Mouse (Mus musculus): Measurements from ENCODE around the gene Nat8f1.
A peak's percentile ranks its signal among the peaks of the same experiment; 100 is the strongest.
"Not testable (repeated sequence)": the region's sequence is repeated elsewhere in the genome, so short reads cannot be mapped to it uniquely, and the experiment has no call there.

Nat8f1 gene

GRCm38 (mm10) chr6:85906911-85907351 lies 8.6 kb downstream of the Nat8f1 start:
- DNase-seq (ENCODE audit: low read depth), result peak; percentile 22

GRCm38 (mm10) chr6:85904642-85905061 lies 10.8 kb downstream of the Nat8f1 start, which contains the start of gene Nat8f4:
Nat8f4 (minus strand) TSS chr6:85904884.
- DNase-seq (ENCODE audit: low read depth), result peak; percentile 30

DNA sequence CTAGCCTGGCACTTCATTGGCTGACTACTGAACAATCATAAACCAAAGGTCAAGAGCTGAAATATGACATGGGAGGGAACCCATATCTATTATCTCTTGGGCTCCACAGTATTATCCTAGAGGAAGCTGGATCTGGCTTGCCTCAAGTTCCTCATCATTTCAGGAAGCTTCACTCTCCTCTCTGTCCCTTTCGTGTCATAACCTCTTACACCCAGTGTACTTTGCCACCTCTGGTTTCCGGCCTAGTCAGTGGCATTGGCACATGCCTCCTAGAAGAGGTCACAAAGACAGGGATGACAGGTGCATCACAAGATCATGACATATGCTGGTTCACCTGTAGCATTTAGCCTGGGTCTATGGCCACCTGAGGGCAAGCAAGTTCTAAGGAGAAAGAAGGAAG lies 13.2 kb downstream of the Nat8f1 start:
- no peak for DNase-seq (ENCODE audit: low read depth)

- not testable (repeated sequence) for DNase-seq (ENCODE audit: low read depth)
Observed at GRCm38 (mm10) chr6:85898596-85899475, 16.7 kb downstream of the Nat8f1 start.

DNA sequence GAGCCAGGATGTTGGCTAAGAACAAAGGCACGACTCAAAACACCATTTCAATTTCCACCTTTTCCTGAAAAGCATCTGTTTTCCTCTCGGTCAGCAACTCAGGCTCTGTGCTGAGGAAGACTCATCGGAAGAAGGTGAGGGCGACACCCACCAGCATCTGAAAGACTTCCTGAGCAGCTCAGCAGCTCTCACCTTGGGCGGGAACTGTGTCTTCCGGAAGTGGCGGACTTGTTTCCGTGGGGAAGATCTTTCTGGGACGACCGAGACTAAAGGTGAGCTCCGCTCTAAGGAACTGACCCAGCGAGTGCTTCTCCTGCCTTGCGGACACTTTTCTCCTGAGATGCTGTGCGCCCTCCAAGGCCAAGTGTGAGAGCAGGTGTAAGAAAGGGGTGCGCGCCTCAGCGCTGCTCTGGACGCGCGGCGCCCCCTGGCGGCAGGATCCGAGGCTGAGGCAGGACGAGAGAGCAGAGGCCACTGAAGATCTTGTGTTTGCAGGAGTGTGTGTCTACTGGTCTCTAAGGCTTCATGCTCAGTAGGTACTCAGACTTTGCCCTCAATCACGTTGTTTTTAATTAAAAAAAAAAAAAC lies 20.3 kb downstream of the Nat8f1 start:
- peak; percentile 20 for DNase-seq (ENCODE audit: low read depth)

GRCm38 (mm10) chr6:85888961-85889360 lies 26.5 kb downstream of the Nat8f1 start:
- DNase-seq (ENCODE audit: low read depth), result no peak

DNA sequence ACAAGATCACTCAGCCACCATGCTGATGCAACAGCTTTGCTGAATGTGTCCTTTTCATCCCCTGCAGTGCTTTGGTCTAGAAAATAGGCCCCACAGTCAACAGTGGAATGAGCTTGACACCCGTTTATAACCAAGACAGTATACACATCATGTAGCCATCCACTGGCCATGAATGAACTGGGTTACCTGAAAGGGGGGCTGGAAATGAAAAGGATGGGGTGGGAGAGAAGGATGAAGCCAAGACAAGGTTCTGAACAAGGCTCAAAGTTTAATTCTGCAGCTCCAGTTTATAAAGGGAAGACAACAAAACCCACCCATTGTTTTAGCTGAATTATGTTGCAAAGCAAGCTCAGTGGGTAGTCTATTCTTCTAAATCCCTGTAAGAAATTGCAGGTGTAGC lies 31.2 kb downstream of the Nat8f1 start:
- DNase-seq (ENCODE audit: low read depth), result no peak

DNA sequence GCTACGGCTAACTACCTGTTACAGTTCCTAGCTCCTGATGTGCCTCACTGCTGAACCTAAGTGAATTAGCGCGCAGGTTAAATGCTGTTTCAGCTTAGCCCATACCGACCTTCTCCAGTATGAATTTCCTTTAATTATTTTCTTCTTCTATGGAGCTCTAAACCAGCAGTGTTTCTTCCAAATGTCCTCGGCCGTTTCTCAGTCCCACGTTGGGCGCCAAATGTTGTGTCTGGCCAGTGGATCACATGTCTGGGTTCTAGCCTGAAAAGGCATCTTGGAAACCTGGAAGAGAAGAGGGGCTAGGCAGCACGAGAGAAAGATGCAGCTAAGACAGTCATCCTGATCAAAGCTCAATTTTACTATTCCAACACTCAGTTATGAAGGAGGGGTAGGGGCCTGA lies 32.2 kb downstream of the Nat8f1 start:
- DNase-seq (ENCODE audit: low read depth), result not testable (repeated sequence)

DNA sequence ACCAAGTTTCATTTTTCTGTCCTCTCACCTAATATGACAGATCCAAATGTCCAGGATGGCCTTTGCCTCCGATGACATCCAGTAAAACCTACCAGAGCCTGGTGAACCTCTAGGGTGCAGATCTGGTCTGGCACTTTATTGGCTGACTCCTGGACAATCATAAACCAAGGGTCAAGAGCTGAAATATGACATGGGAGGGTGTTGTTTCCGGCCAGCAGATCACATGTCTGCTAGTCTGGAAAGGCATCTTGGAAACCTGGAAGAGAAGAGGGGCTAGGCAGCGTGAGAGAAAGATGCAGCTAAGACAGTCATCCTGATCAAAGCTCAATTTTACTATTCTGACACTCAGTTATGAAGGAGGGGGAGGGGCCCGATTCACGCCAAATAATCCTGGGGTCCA lies 46.5 kb downstream of the Nat8f1 start, which contains the start of gene Nat8f2:
Gene Nat8f2, minus strand, starts transcription at position 153 of the 400 bp plus-strand sequence.
- not testable (repeated sequence) for DNase-seq (ENCODE audit: low read depth)

- no peak for DNase-seq (ENCODE audit: low read depth)
Observed at GRCm38 (mm10) chr6:85867726-85868690, 47.5 kb downstream of the Nat8f1 start.

DNA sequence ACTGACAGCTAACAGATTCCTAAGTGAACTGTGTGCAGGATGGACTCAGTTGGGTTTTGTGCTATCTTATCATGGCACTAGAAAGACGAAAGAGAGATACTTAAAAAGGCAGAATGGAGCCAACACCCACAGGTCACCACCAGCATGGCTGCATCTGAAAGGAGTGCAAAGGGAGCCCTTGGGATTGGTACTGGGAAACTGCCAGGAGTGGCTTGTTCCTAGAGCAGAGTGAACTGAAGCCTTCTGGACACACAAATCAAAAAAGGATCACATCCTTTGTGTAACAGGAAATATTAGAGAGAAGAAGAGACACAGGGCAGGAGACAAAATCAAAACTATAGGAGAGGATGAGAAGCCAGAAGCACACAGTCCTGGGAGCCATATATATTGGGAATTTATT lies 48.5 kb downstream of the Nat8f1 start:
- not testable (repeated sequence) for DNase-seq (ENCODE audit: low read depth)

- DNase-seq (ENCODE audit: low read depth), result not testable (repeated sequence)
Observed at GRCm38 (mm10) chr6:85866166-85866565, 49.3 kb downstream of the Nat8f1 start.

GRCm38 (mm10) chr6:85864900-85865639 lies 50.4 kb downstream of the Nat8f1 start:
- peak; percentile 39 for DNase-seq (ENCODE audit: low read depth)

- DNase-seq (ENCODE audit: low read depth), result no peak
Observed at GRCm38 (mm10) chr6:85863840-85864239, 51.6 kb downstream of the Nat8f1 start.

GRCm38 (mm10) chr6:85863136-85863535 lies 52.4 kb downstream of the Nat8f1 start:
- DNase-seq (ENCODE audit: low read depth), result no peak

DNA sequence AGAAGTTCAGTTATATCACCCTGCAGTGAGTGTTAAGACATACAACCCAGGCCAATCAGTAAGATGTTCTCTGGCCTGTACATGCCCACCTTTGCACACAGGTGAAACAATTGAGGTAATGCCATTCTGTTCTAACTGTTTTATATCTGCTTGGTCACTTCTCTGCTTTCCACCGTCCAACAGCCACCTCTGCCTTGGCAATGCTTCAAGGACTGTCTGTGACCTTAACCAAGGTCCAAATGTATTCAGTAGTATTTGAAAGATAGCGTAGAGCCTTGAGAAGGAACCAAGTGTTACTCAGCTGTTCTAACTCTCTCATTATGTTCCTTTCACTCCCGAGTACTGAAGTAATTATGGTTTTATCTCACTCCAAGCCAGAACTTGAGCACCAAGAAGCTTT lies 52.9 kb downstream of the Nat8f1 start:
- DNase-seq (ENCODE audit: low read depth), result no peak

- no peak for DNase-seq (ENCODE audit: low read depth)
Observed at GRCm38 (mm10) chr6:85861247-85861646, 54.2 kb downstream of the Nat8f1 start.

Data from NIH3T3 (cell line).